Mouse (Mus musculus) thymus, postnatal 0 days (tissue): ENCODE data around the gene Lrrc42. TPM values are rescaled to one million over a fixed set of nuclear protein-coding genes. Genes with fewer than 3 reads are reported as not detected.

Experiments
- DNase-seq: peaks from one replicate; pipeline ENCODE4 v3.0.0-alpha.2; 2015; ENCODE audit warnings: low spot score
- polyA plus RNA-seq: library from polyadenylated mRNA; unstranded; fragments of >200 nt; fragmentation: Nextera tagmentation; extraction: Ambion mirVana; gene quantifications from 2 replicates; pipeline ENCODE4 v1.2.1, GENCODE M21; 2015

Gene Lrrc42
- polyA plus RNA-seq, 1 experiment from 2014 or later = 127 TPM

DNA sequence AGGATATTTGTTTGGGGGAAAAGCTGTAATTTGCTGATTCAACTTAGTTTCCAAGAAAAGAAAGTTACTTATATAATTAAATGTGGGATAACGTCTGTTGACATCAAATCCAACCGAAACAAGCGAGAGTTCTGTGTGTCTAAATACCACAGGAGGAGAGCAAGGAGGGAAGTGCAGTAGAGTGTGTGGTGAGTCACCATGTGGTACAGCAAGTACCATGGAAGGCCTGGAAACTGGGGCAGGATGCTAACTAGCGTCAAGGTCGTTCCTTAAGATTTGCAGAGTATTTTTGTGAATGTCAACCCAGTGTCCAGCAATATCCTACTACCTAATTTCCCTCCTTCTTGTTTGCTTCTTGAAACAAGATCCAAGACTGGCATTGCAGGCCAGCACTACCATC, 55.3 kb downstream of the Lrrc42 start:
- DNase-seq = no peak

DNA sequence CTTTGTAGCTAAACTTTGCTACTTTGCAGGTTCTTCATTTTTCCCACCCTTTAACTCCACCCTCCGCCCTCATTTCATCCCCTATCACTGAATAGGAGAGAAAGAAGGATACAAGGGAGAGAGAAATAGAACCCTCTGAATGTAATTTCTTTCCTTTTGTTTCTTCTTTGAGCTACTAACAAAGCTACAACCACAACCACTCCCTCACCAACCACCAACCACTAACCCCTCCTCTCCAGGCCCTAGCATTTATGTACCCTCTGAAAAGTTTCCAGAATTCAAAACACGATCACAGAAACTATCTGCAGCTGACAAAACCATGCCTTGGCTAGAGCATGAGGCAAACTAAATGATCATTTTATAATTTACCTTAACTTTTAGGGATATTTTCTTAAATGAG, 56.9 kb downstream of the Lrrc42 start:
- DNase-seq = peak; percentile 48

DNA sequence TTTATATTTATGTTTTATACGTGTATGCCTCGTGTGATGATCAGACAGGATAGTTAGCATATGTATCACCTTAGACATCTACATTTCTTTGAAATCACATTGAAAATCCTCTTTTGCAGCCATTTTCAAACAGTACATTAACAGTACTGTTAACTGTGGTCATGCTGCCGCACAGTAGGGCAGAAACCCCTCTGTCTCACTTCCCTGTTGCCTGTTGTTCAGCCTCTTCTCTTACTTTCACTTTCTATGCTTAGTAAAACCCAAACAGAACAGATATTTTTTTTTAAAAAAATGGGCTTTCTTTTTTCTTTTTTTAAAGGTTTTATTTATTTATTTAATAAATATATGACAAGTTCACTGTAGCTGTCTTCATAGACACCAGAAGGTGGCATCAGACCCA, 59.5 kb downstream of the Lrrc42 start:
- no peak for DNase-seq

DNA sequence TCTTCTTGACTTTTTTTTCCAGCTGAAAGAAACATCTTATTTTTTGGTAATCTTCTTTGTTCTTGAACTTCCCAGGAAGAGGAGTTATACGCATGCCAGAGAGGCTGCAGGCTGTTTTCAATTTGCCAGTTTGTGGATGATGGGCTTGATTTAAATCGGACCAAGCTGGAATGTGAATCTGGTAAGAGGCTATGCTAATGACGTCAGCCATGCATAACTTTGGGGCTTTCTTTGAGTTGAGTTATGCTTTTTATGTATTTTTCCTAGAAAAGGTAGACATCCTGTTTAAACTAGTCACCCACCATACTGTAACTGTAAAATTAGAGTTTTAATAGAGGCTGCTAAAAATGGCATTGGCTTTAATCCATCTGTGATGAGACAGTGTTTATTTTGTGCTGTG, 67.6 kb downstream of the Lrrc42 start:
- no peak for DNase-seq

Other genes starting within 250 kb of the Lrrc42 start
- 78.1 and 80.6 TPM in 2 replicates for gene Mrpl37, start 186.7 kb downstream of the Lrrc42 start, polyA plus RNA-seq
- gene Cyb5rl, start 186.5 kb downstream of the Lrrc42 start, polyA plus RNA-seq = 5.0 and 5.3 TPM in 2 replicates
- gene Cdcp2, start 156.6 kb downstream of the Lrrc42 start, polyA plus RNA-seq = not detected in 2 replicates
- gene Tmem59, start 75.1 kb downstream of the Lrrc42 start, polyA plus RNA-seq = 373 and 377 TPM in 2 replicates
- 48.4 and 67.1 TPM in 2 replicates for gene Tceanc2, start 74.4 kb downstream of the Lrrc42 start, polyA plus RNA-seq
- 0.19 and 0.38 TPM in 2 replicates for gene Ldlrad1, start 44.4 kb downstream of the Lrrc42 start, polyA plus RNA-seq
- gene Hspb11, start 61 bp upstream of the Lrrc42 start, polyA plus RNA-seq = 106 and 112 TPM in 2 replicates
- gene Dio1, start 53.6 kb upstream of the Lrrc42 start, polyA plus RNA-seq = 6.8 and 7.2 TPM in 2 replicates
- 84.3 and 87.2 TPM in 2 replicates for gene Yipf1, start 60.8 kb upstream of the Lrrc42 start, polyA plus RNA-seq
- 14.9 and 19.6 TPM in 2 replicates for gene Ndc1, start 114.3 kb upstream of the Lrrc42 start, polyA plus RNA-seq
- gene Glis1, start 181.1 kb upstream of the Lrrc42 start, polyA plus RNA-seq = 0.05 and 0.27 TPM in 2 replicates